Mouse (Mus musculus) stomach, postnatal 0 days (tissue): ENCODE measurements around the gene Itga9. TPM values are rescaled to one million over a fixed set of nuclear protein-coding genes. Genes with fewer than 3 reads are reported as not detected.
A peak's percentile ranks its signal among the peaks of the same experiment; 100 is the strongest.

Experiments used
- ATAC-seq: fragments of 200-750 bp; cut with Nextera tagmentation; 2 replicates; pipeline ENCODE4 v1.8.0; 2017; ENCODE audit not compliant: low FRiP score, low TSS enrichment
- DNase-seq: peaks from one replicate; pipeline ENCODE4 v3.0.0-alpha.2; 2016; ENCODE audit warnings: low spot score
- H3K27ac ChIP-seq: fragments of 300-500 bp; sonication (generic); replicated peaks from 2 replicates; pipeline ENCODE4 v1.5.1; 2014; ENCODE audit warnings: mild to moderate bottlenecking, control low read depth
- H3K27me3 ChIP-seq: fragments of 300-500 bp; sonication (generic); 2 replicates; pipeline ENCODE4 v1.6.1; 2014; ENCODE audit warnings: low read length; ENCODE audit not compliant: control insufficient read depth, insufficient read depth
- H3K36me3 ChIP-seq: fragments of 300-500 bp; sonication (generic); 2 replicates; pipeline ENCODE4 v1.6.1; 2014; ENCODE audit warnings: low read length, mixed read lengths; ENCODE audit not compliant: control insufficient read depth, insufficient read depth
- H3K4me1 ChIP-seq: fragments of 300-500 bp; sonication (generic); replicated peaks from 2 replicates; pipeline ENCODE4 v1.6.1; 2014; ENCODE audit warnings: antibody characterized with exemption; ENCODE audit not compliant: control insufficient read depth, insufficient read depth
- H3K4me2 ChIP-seq: fragments of 300-500 bp; sonication (generic); replicated peaks from 2 replicates; pipeline ENCODE4 v1.6.1; 2014; ENCODE audit warnings: low read depth, mild to moderate bottlenecking, control low read depth, moderate library complexity
- H3K4me3 ChIP-seq: fragments of 300-500 bp; sonication (generic); 2 replicates; pipeline ENCODE4 v1.5.1; 2014; ENCODE audit warnings: low read depth, low read length, control low read depth
- H3K9ac ChIP-seq: fragments of 300-500 bp; sonication (generic); 2 replicates; pipeline ENCODE4 v1.6.1; 2014; ENCODE audit warnings: mild to moderate bottlenecking, low read length, control low read depth, mixed read lengths
- H3K9me3 ChIP-seq: fragments of 300-500 bp; sonication (generic); 2 replicates; pipeline ENCODE4 v1.6.1; 2016; ENCODE audit warnings: low read length; ENCODE audit not compliant: control insufficient read depth
- CTCF ChIP-seq: IDR thresholded peaks from 2 replicates; pipeline ENCODE4 v1.5.1; 2016; ENCODE audit warnings: antibody characterized with exemption, low read depth, mild to moderate bottlenecking, moderate library complexity
- EP300 ChIP-seq: optimal IDR thresholded peaks from 2 replicates; pipeline ENCODE3; 2016; ENCODE audit warnings: antibody characterized with exemption
- WGBS: fragments of 180-500 bp; shearing (Covaris S2); extraction: QIAGEN DNeasy Blood & Tissue Kit; methylation state at CpG from one replicate; pipeline ENCODE4 v1.1.7; 2014; 5-methylcytosine and 5-hydroxymethylcytosine counted together
- polyA plus RNA-seq: library from polyadenylated mRNA; unstranded; fragments of >200 nt; fragmentation: Nextera tagmentation; extraction: Ambion mirVana; gene quantifications from 2 replicates; pipeline ENCODE4 v1.2.1, GENCODE M21; 2015

Itga9 gene
- polyA plus RNA-seq, 1 experiment from 2014 or later = 5.3 TPM

- H3K4me1 ChIP-seq = no peaks in the 10 kb centered on the region
- DNase-seq (peak; percentile 29), ATAC-seq (peak; percentile 66)
- H3K27me3 ChIP-seq = no peaks in the 10 kb centered on the region
- no peaks in the 10 kb centered on the region for H3K36me3 ChIP-seq
- H3K9me3 ChIP-seq = no peaks in the 10 kb centered on the region
- no peak overlapping the region for H3K4me3 ChIP-seq
- no peak overlapping the region for H3K9ac ChIP-seq
- no peak overlapping the region for H3K27ac ChIP-seq
- TF ChIP-seq EP300 (no peak), CTCF (no peak)
- H3K4me2 ChIP-seq = no peak overlapping the region
- 42% methylated on average over 9 of the region's 9 CpGs for WGBS
These were observed 256.4 kb downstream of the Itga9 start for GRCm38 (mm10) chr9:118862852-118863260.

GRCm38 (mm10) chr9:118863528-118863927 lies 257.0 kb downstream of the Itga9 start:
- no peak for DNase-seq
- no peak overlapping the region for H3K9ac ChIP-seq
- H3K4me1 ChIP-seq = no peaks in the 10 kb centered on the region
- H3K27me3 ChIP-seq = no peaks in the 10 kb centered on the region
- ATAC-seq = no peak
- H3K9me3 ChIP-seq = no peaks in the 10 kb centered on the region
- 93% methylated on average over 8 of the region's 8 CpGs for WGBS
- H3K27ac ChIP-seq = no peak overlapping the region
- no peak overlapping the region for H3K4me2 ChIP-seq
- no peak overlapping the region for H3K4me3 ChIP-seq
- TF ChIP-seq EP300 (no peak), CTCF (no peak)
- no peaks in the 10 kb centered on the region for H3K36me3 ChIP-seq

GRCm38 (mm10) chr9:118866949-118867348 lies 260.5 kb downstream of the Itga9 start:
- DNase-seq = no peak

GRCm38 (mm10) chr9:118867851-118868250 lies 261.4 kb downstream of the Itga9 start:
- 84% methylated on average over 8 of the region's 8 CpGs for WGBS

More at GRCm38 (mm10) chr9:118866949-118867348, 260.5 kb downstream of the Itga9 start:
- Histone ChIP-seq H3K4me3 (no peak overlapping the region), H3K36me3 (no peaks in the 10 kb centered on the region), H3K27ac (no peak overlapping the region), H3K9me3 (no peaks in the 10 kb centered on the region), H3K4me1 (no peaks in the 10 kb centered on the region), H3K27me3 (no peaks in the 10 kb centered on the region), H3K4me2 (no peak overlapping the region), H3K9ac (no peak overlapping the region)
- 87% methylated on average over 2 of the region's 2 CpGs for WGBS
- TF ChIP-seq CTCF (no peak), EP300 (no peak)
- ATAC-seq = no peak

GRCm38 (mm10) chr9:118871089-118871488 lies 264.6 kb downstream of the Itga9 start:
- DNase-seq (peak; percentile 53), ATAC-seq (no peak)
- Histone ChIP-seq H3K27me3 (no peaks in the 10 kb centered on the region), H3K4me1 (0 out of 2 replicates have a peak, but pooled peaks cover 5% of the 10 kb centered on the region), H3K36me3 (no peaks in the 10 kb centered on the region), H3K4me3 (no peak overlapping the region), H3K9me3 (no peaks in the 10 kb centered on the region), H3K27ac (no peak overlapping the region), H3K9ac (no peak overlapping the region), H3K4me2 (no peak overlapping the region)
- TF ChIP-seq CTCF (peak; percentile 87), EP300 (no peak)
- WGBS = 41% methylated on average over 4 of the region's 4 CpGs

More at GRCm38 (mm10) chr9:118867851-118868250, 261.4 kb downstream of the Itga9 start:
- DNase-seq (no peak), ATAC-seq (no peak)
- no peaks in the 10 kb centered on the region for H3K4me1 ChIP-seq
- TF ChIP-seq CTCF (no peak), EP300 (no peak)
- H3K9ac ChIP-seq = no peak overlapping the region
- no peaks in the 10 kb centered on the region for H3K27me3 ChIP-seq
- no peak overlapping the region for H3K4me2 ChIP-seq
- H3K36me3 ChIP-seq = no peaks in the 10 kb centered on the region
- H3K9me3 ChIP-seq = no peaks in the 10 kb centered on the region
- H3K4me3 ChIP-seq = no peak overlapping the region
- no peak overlapping the region for H3K27ac ChIP-seq

GRCm38 (mm10) chr9:118873031-118873430 lies 266.5 kb downstream of the Itga9 start:
- ATAC-seq (0 out of 2 replicates have a peak, but pooled peaks have one; percentile 16), DNase-seq (no peak)
- Histone ChIP-seq H3K27me3 (no peaks in the 10 kb centered on the region), H3K4me2 (no peak overlapping the region), H3K4me3 (no peak overlapping the region), H3K9me3 (no peaks in the 10 kb centered on the region), H3K4me1 (0 out of 2 replicates have a peak, but pooled peaks cover 5% of the 10 kb centered on the region), H3K27ac (no peak overlapping the region), H3K9ac (no peak overlapping the region), H3K36me3 (no peaks in the 10 kb centered on the region)
- no peak for TF ChIP-seq EP300
- TF ChIP-seq CTCF = no peak
- 65% methylated on average over 12 of the region's 12 CpGs for WGBS
